Mouse (Mus musculus) embryonic fibroblast, embryonic 13.5 days (primary cell): ENCODE measurements at regions not wholly inside any gene's neighbourhood (a gene's known extent, or its start where the extent isn't known, plus 50 kb on each side); places are given as distances from the start of the nearest gene placed in this dataset.

Experiments
- CTCF ChIP-seq: IDR thresholded peaks from 2 replicates; pipeline ENCODE4 v1.5.1; 2011; ENCODE audit warnings: mild to moderate bottlenecking, control low read depth, low read length, moderate library complexity, borderline replicate concordance; ENCODE audit not compliant: insufficient read depth
- POLR2A ChIP-seq: IDR thresholded peaks from 2 replicates; pipeline ENCODE4 v1.6.1; 2011; ENCODE audit warnings: low read depth, mild to moderate bottlenecking, control low read depth, low read length, moderate library complexity

DNA sequence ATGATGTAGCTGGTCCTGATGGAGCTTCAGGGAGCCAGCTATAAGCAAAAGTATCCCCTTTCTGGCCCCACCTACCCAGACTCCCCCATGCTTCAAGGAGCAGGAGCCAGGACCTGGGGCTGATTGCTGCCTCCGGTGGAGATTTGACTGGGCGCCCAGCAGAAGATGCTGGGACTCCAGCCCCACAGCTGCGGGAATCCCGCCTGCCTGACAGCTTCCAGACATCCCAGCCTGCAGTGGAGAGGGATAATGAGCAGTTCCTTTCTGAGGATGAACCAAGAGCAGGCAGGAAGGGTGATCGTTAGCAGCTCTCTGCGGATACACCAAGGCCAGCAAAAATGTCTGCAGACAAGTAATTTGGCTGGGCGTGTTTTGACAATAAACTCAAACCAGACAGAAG is 376.6 kb downstream of the Hs3st3b1 start:
- no peak for TF ChIP-seq CTCF
- no peak for TF ChIP-seq POLR2A
